Mouse (Mus musculus) myocyte (in vitro differentiated cells): Measurements from ENCODE around the gene Rad51ap1. TPM values are rescaled to one million over a fixed set of nuclear protein-coding genes. Genes with fewer than 3 reads are reported as not detected.

Experiments used
- H3K27me3 ChIP-seq: one replicate; pipeline ENCODE4 v1.6.1; 2011; ENCODE audit not compliant: control insufficient read depth, insufficient read depth, insufficient read length
- H3K36me3 ChIP-seq: one replicate; pipeline ENCODE4 v1.6.1; 2011; ENCODE audit not compliant: control insufficient read depth, insufficient read depth
- H3K4me2 ChIP-seq: one replicate; pipeline ENCODE4 v1.6.1; 2011; ENCODE audit warnings: low read depth, control low read depth
- H3K4me3 ChIP-seq: one replicate; pipeline ENCODE4 v1.5.1; 2011; ENCODE audit warnings: mild to moderate bottlenecking, control low read depth, moderate library complexity
- H3K79me2 ChIP-seq: one replicate; pipeline ENCODE4 v1.6.1; 2011; ENCODE audit not compliant: control insufficient read depth, insufficient read depth
- H3ac ChIP-seq: one replicate; pipeline ENCODE4 v1.6.1; 2011; ENCODE audit not compliant: control insufficient read depth, insufficient read length
- CEBPB ChIP-seq: IDR thresholded peaks from 2 replicates; pipeline ENCODE4 v1.6.1; 2011; ENCODE audit warnings: mild to moderate bottlenecking, moderate library complexity; ENCODE audit not compliant: poor library complexity, insufficient read depth, severe bottlenecking
- E2F4 ChIP-seq: IDR thresholded peaks from one replicate; pipeline ENCODE4 v1.6.1; 2011; ENCODE audit warnings: mild to moderate bottlenecking, control low read depth, moderate library complexity; ENCODE audit not compliant: insufficient read depth
- MAX ChIP-seq: IDR thresholded peaks from one replicate; pipeline ENCODE4 v1.6.1; 2011; ENCODE audit warnings: low read depth, mild to moderate bottlenecking, control low read depth
- MYOD1 ChIP-seq, 3 experiments: IDR thresholded peaks; one replicate each; pipeline ENCODE4 v1.6.1; 2011; ENCODE audit warnings: control low read depth in 2 of 3, low read depth in 2 of 3, mild to moderate bottlenecking in 2 of 3, moderate library complexity in 1 of 3; ENCODE audit not compliant: insufficient read length in 2 of 3, control insufficient read depth in 1 of 3
- MYOG ChIP-seq, 3 experiments: IDR thresholded peaks; one replicate each; pipeline ENCODE4 v1.6.1; 2011; ENCODE audit warnings: control low read depth in 2 of 3, low read depth in 2 of 3, mild to moderate bottlenecking in 2 of 3; ENCODE audit not compliant: insufficient read length in 2 of 3, control insufficient read depth in 1 of 3, insufficient read depth in 1 of 3
- POLR2A ChIP-seq: IDR thresholded peaks from one replicate; pipeline ENCODE4 v1.6.1; 2011; ENCODE audit warnings: low read depth, mild to moderate bottlenecking, control low read depth, moderate library complexity; ENCODE audit not compliant: insufficient read length
- POLR2AphosphoS2 ChIP-seq: IDR thresholded peaks from one replicate; pipeline ENCODE4 v1.6.1; 2011; ENCODE audit warnings: low read depth, control low read depth; ENCODE audit not compliant: insufficient read length
- REST ChIP-seq: IDR thresholded peaks from one replicate; pipeline ENCODE4 v1.6.1; 2011; ENCODE audit warnings: mild to moderate bottlenecking, control low read depth, moderate library complexity; ENCODE audit not compliant: insufficient read depth, insufficient read length
- SRF ChIP-seq: IDR thresholded peaks from one replicate; pipeline ENCODE4 v1.6.1; 2011; ENCODE audit warnings: low read depth; ENCODE audit not compliant: control insufficient read depth, insufficient read length
- TCF12 ChIP-seq: IDR thresholded peaks from one replicate; pipeline ENCODE4 v1.6.1; 2011; ENCODE audit warnings: mild to moderate bottlenecking, control low read depth; ENCODE audit not compliant: poor library complexity, insufficient read depth, severe bottlenecking
- TCF3 ChIP-seq: IDR thresholded peaks from one replicate; pipeline ENCODE4 v1.6.1; 2011; ENCODE audit warnings: low read depth, control low read depth; ENCODE audit not compliant: insufficient read length
- USF1 ChIP-seq: IDR thresholded peaks from one replicate; pipeline ENCODE4 v1.6.1; 2011; ENCODE audit warnings: low read depth, mild to moderate bottlenecking, control low read depth, moderate library complexity
- polyA plus RNA-seq: library from polyadenylated mRNA; unstranded; fragments of >200 nt; fragmentation: generic; extraction: Trizol; gene quantifications from one replicate; pipeline ENCODE4 v1.2.1, GENCODE M21; 2012; ENCODE audit warnings: missing spikeins

Gene Rad51ap1
- polyA plus RNA-seq, 1 experiment, result 4.6 TPM

GRCm38 (mm10) chr6:126910727-126911126, 28.7 kb downstream of the Rad51ap1 start:
- Histone ChIP-seq H3K27me3 (no peaks in the 10 kb centered on the region), H3K79me2 (no peaks in the 10 kb centered on the region), H3K36me3 (no peaks in the 10 kb centered on the region), H3K4me3 (no peak overlapping the region), H3K4me2 (no peak overlapping the region), H3ac (no peak overlapping the region)
- TF ChIP-seq MAX (no peak), REST (no peak), SRF (no peak), E2F4 (no peak), CEBPB (no peak), MYOD1 (IDR thresholded peaks at IDR 0.05; ENCODE audit: control insufficient read depth in 1 of 3, insufficient read length in 2 of 3, low read depth in 2 of 3) (no peak), POLR2AphosphoS2 (no peak), TCF12 (no peak), POLR2A (no peak), TCF3 (no peak), MYOG (IDR thresholded peaks at IDR 0.05; ENCODE audit: control insufficient read depth in 1 of 3, insufficient read depth in 1 of 3, insufficient read length in 2 of 3, low read depth in 2 of 3) (no peak), USF1 (no peak)

GRCm38 (mm10) chr6:126907876-126908275, 31.5 kb downstream of the Rad51ap1 start:
- no peaks in the 10 kb centered on the region for H3K79me2 ChIP-seq
- H3K4me3 ChIP-seq, result no peak overlapping the region
- TF ChIP-seq TCF3 (no peak), POLR2A (no peak)
- no peaks in the 10 kb centered on the region for H3K27me3 ChIP-seq
- no peak overlapping the region for H3K4me2 ChIP-seq
- H3K36me3 ChIP-seq, result no peaks in the 10 kb centered on the region
- no peak overlapping the region for H3ac ChIP-seq

- no peak overlapping the region for H3ac ChIP-seq
- TF ChIP-seq SRF (no peak), CEBPB (no peak), MYOD1 (IDR thresholded peaks at IDR 0.05; ENCODE audit: control insufficient read depth in 1 of 3, insufficient read length in 2 of 3, low read depth in 2 of 3) (no peak), TCF3 (no peak), MYOG (IDR thresholded peaks at IDR 0.05; ENCODE audit: control insufficient read depth in 1 of 3, insufficient read depth in 1 of 3, insufficient read length in 2 of 3, low read depth in 2 of 3) (no peak), TCF12 (no peak), POLR2A (no peak), REST (no peak), USF1 (no peak), MAX (no peak), E2F4 (no peak), POLR2AphosphoS2 (no peak)
- no peak overlapping the region for H3K4me3 ChIP-seq
- H3K27me3 ChIP-seq, result no peaks in the 10 kb centered on the region
- no peak overlapping the region for H3K4me2 ChIP-seq
- no peaks in the 10 kb centered on the region for H3K36me3 ChIP-seq
- H3K79me2 ChIP-seq, result no peaks in the 10 kb centered on the region
Measured at GRCm38 (mm10) chr6:126907378-126907777, 32.0 kb downstream of the Rad51ap1 start.

- no peaks in the 10 kb centered on the region for H3K36me3 ChIP-seq
- H3K4me2 ChIP-seq, result no peak overlapping the region
- peaks cover 2% of the 10 kb centered on the region for H3K27me3 ChIP-seq
- no peak overlapping the region for H3ac ChIP-seq
- no peak overlapping the region for H3K4me3 ChIP-seq
- no peaks in the 10 kb centered on the region for H3K79me2 ChIP-seq
- TF ChIP-seq POLR2A (no peak), CEBPB (no peak), POLR2AphosphoS2 (no peak)
Measured at GRCm38 (mm10) chr6:126877118-126877517, 62.3 kb downstream of the Rad51ap1 start.

Other genes with a start within 250 kb of the Rad51ap1 start
- not detected for gene Kcna6, start 198.9 kb downstream of the Rad51ap1 start, polyA plus RNA-seq
- gene Ndufa9, start 90.5 kb downstream of the Rad51ap1 start, polyA plus RNA-seq, result 193 TPM
- 0.02 TPM for gene Akap3, start 86.5 kb downstream of the Rad51ap1 start, polyA plus RNA-seq
- 10.7 TPM for gene Dyrk4, start 17.7 kb downstream of the Rad51ap1 start, polyA plus RNA-seq
- 18.4 TPM for gene D6Wsu163e, start 375 bp upstream of the Rad51ap1 start, polyA plus RNA-seq
- gene Fgf6, start 76.0 kb upstream of the Rad51ap1 start, polyA plus RNA-seq, result not detected
- gene Fgf23, start 133.3 kb upstream of the Rad51ap1 start, polyA plus RNA-seq, result not detected
- gene Tigar, start 170.0 kb upstream of the Rad51ap1 start, polyA plus RNA-seq, result 4.7 TPM
- gene Ccnd2, start 212.6 kb upstream of the Rad51ap1 start, polyA plus RNA-seq, result 13.9 TPM